Mouse (Mus musculus): ENCODE measurements around the gene Shq1. TPM values are rescaled to one million over a fixed set of nuclear protein-coding genes. Genes with fewer than 3 reads are reported as not detected.

Shq1 gene
- polyA plus RNA-seq, 1 experiment: 3.1 TPM

DNA sequence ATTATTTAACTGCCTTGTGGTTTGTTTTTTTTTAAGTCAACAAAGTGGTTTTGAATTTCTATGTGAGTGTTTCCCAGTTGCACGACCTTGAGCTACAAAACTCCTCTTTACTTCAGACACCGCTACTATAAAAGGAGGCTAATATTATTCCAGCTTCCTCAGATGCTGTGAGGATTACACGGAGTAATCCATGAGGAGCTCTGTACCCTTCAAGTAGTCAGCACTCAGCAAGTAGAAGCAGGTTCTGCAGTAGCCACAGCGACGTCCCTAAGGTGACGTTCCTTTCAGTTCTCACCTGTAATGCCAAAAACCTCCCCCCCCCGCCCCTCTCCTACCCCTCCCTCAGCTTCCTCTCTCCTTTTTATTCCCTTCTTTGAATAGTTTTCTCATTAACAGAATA is 444 bp upstream of the Shq1 start:
- H3K4me1 ChIP-seq (ENCODE audit: control insufficient read depth, insufficient read depth, insufficient read length): no peaks in the 10 kb centered on the region
- H3K4me3 ChIP-seq (ENCODE audit: extremely low read depth, insufficient read depth, insufficient read length): no peak overlapping the region
- H3K27ac ChIP-seq (ENCODE audit: insufficient read depth, low read length): no peak overlapping the region
- no peaks in the 10 kb centered on the region for H3K36me3 ChIP-seq (ENCODE audit: control insufficient read depth, insufficient read depth, low read length)
- 7% methylated on average over 7 of the region's 7 CpGs for WGBS
- no peak for DNase-seq (ENCODE audit: low read depth in 1 of 2, low spot score in 2 of 2)
- H3K27me3 ChIP-seq (ENCODE audit: control insufficient read depth, insufficient read depth, low read length): no peaks in the 10 kb centered on the region
- TF ChIP-seq POLR2A (IDR thresholded peaks at IDR 0.05; ENCODE audit: low read depth, low read length) (no peak), CTCF (IDR thresholded peaks at IDR 0.05; ENCODE audit: extremely low read depth, insufficient read depth, insufficient read length, insufficient replicate concordance) (no peak)

DNA sequence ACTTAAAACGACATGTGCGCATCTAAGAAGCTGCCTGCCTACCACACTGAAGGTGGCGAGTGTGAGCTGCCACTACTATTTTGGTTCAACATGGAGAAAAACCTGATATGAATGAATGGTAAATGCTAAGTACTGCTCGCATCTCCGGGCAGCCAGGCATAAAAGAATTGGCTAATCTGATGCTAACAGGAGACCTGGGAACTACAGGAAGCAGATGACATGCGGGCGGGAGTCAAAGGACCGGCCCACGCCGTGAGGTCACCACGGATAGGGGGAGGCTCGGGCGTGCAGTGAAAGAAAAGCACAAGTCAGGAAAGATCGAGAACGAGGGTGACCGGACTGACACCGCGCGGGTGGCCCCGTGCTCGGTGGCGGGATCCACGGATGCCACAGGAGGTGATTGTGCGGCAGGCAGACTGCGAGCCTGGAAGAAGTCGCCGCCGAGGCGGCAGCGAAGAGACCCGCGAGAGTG is 551 bp downstream of the Shq1 start:
- H3K27ac ChIP-seq (ENCODE audit: insufficient read depth, low read length): peak overlapping the region; percentile 20; the same call in 1 of the 2 replicates
- H3K4me1 ChIP-seq (ENCODE audit: control insufficient read depth, insufficient read depth, insufficient read length): no peaks in the 10 kb centered on the region
- no peaks in the 10 kb centered on the region for H3K36me3 ChIP-seq (ENCODE audit: control insufficient read depth, insufficient read depth, low read length)
- no peaks in the 10 kb centered on the region for H3K27me3 ChIP-seq (ENCODE audit: control insufficient read depth, insufficient read depth, low read length)
- peak; percentile 4 to 20 for DNase-seq (ENCODE audit: low read depth in 1 of 2, low spot score in 2 of 2)
- 1% methylated on average over 32 of the region's 32 CpGs for WGBS
- H3K4me3 ChIP-seq (ENCODE audit: extremely low read depth, insufficient read depth, insufficient read length): peak overlapping the region; percentile 86
- TF ChIP-seq POLR2A (IDR thresholded peaks at IDR 0.05; ENCODE audit: low read depth, low read length) (no peak), CTCF (IDR thresholded peaks at IDR 0.05; ENCODE audit: extremely low read depth, insufficient read depth, insufficient read length, insufficient replicate concordance) (no peak)

DNA sequence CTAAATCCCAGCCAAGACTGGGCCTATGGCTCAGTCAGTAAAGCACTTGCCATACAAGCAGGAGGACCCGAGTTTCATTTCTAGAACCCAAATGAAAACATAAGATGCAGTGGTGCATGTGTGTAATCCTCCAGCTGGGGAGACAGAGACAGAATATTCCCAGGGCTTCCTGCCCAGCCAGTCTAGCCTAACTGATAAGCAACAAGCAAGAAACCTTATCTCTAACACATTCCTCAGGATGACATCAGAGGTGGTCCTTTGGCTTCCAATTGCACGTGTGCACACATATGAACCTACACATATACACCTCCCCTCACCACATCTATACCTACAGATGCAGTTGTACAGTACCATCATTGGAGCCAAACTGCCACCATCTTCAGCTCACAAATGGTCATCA is 2.1 kb downstream of the Shq1 start:
- peaks cover 2% of the 10 kb centered on the region; the same call in 1 of the 2 replicates for H3K36me3 ChIP-seq (ENCODE audit: control insufficient read depth, insufficient read depth, low read length)
- DNase-seq (ENCODE audit: low read depth in 1 of 2, low spot score in 2 of 2): no peak
- no peaks in the 10 kb centered on the region for H3K4me1 ChIP-seq (ENCODE audit: control insufficient read depth, insufficient read depth, insufficient read length)
- H3K27me3 ChIP-seq (ENCODE audit: control insufficient read depth, insufficient read depth, low read length): no peaks in the 10 kb centered on the region
- H3K27ac ChIP-seq (ENCODE audit: insufficient read depth, low read length): no peak overlapping the region
- no peak overlapping the region for H3K4me3 ChIP-seq (ENCODE audit: extremely low read depth, insufficient read depth, insufficient read length)
- WGBS: 82% methylated on average over 2 of the region's 2 CpGs
- TF ChIP-seq CTCF (IDR thresholded peaks at IDR 0.05; ENCODE audit: extremely low read depth, insufficient read depth, insufficient read length, insufficient replicate concordance): no peak
- no peak for TF ChIP-seq POLR2A (IDR thresholded peaks at IDR 0.05; ENCODE audit: low read depth, low read length)

DNA sequence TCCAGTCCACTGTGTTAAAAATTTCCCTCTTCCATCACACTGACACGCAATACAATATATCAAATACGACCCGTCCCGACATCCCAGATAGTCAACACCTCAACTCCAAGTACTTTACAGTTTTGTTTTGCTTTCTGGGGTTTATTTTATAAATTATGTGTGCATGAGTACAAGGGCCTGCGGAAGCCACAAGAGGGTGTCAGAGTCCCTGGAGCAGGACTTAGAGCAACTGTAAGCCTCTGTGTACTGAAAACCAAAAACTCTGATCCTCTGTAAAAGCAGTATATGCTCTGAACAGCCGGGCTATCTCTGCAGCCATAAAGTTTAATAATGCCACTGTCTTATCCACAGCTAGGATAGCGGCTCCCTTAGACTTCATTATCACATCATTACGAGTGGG is 3.3 kb downstream of the Shq1 start:
- Histone ChIP-seq H3K4me3 (ENCODE audit: extremely low read depth, insufficient read depth, insufficient read length) (no peak overlapping the region), H3K36me3 (ENCODE audit: control insufficient read depth, insufficient read depth, low read length) (peaks cover 8% of the 10 kb centered on the region; the same call in 1 of the 2 replicates), H3K4me1 (ENCODE audit: control insufficient read depth, insufficient read depth, insufficient read length) (no peaks in the 10 kb centered on the region), H3K27me3 (ENCODE audit: control insufficient read depth, insufficient read depth, low read length) (no peaks in the 10 kb centered on the region), H3K27ac (ENCODE audit: insufficient read depth, low read length) (no peak overlapping the region)
- DNase-seq (ENCODE audit: low read depth in 1 of 2, low spot score in 2 of 2): no peak
- TF ChIP-seq CTCF (IDR thresholded peaks at IDR 0.05; ENCODE audit: extremely low read depth, insufficient read depth, insufficient read length, insufficient replicate concordance) (no peak), POLR2A (IDR thresholded peaks at IDR 0.05; ENCODE audit: low read depth, low read length) (no peak)
- 94% methylated on average over 8 of the region's 8 CpGs for WGBS

DNA sequence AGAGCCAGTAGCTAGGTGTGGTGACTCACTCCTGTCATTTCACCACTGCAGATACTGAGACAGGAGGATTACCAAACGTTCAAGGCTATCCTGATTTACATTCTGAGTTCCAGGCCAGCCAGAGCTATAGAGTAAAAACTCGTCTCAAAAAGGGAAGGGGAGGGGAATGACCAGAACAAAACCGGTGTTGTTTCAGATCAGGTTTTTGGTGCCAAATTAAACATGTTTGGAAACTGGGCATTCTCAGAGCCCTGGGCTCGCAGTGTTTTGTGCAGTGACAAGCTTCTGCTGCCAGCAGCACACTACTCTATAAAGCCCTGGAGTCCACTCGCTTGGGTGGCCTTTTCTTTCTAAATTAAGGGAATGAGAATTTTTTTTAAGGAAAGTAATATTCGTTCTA is 8.7 kb downstream of the Shq1 start:
- no peak for DNase-seq (ENCODE audit: low read depth in 1 of 2, low spot score in 2 of 2)
- 87% methylated on average over 6 of the region's 6 CpGs for WGBS

DNA sequence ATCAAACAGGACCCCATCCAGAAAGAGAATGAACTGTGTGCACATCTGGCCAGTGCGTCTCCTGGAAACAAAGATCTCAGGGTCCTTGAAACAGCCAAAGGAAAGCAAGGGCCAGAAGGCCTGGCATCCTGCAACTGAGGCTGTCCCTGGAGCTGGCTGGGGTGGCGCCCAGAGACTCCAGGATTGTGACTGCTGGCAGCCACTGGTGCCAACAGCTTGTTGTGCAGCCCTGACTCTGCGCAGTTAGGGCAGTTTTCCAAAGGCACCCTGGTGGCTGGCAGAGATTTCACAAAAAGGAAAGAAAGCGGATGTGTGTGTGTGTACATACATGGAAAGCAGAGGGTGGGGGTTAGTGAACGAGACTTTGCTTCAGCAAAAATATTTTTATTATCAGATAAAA is 10.6 kb downstream of the Shq1 start:
- WGBS: 92% methylated on average over 5 of the region's 5 CpGs
- no peak for TF ChIP-seq CTCF (IDR thresholded peaks at IDR 0.05; ENCODE audit: extremely low read depth, insufficient read depth, insufficient read length, insufficient replicate concordance)
- TF ChIP-seq POLR2A (IDR thresholded peaks at IDR 0.05; ENCODE audit: low read depth, low read length): no peak
- H3K27ac ChIP-seq (ENCODE audit: insufficient read depth, low read length): no peak overlapping the region
- no peaks in the 10 kb centered on the region for H3K27me3 ChIP-seq (ENCODE audit: control insufficient read depth, insufficient read depth, low read length)
- H3K4me1 ChIP-seq (ENCODE audit: control insufficient read depth, insufficient read depth, insufficient read length): no peaks in the 10 kb centered on the region
- no peak overlapping the region for H3K4me3 ChIP-seq (ENCODE audit: extremely low read depth, insufficient read depth, insufficient read length)
- H3K36me3 ChIP-seq (ENCODE audit: control insufficient read depth, insufficient read depth, low read length): peaks cover 10% of the 10 kb centered on the region; the same call in 1 of the 2 replicates
- no peak for DNase-seq (ENCODE audit: low read depth in 1 of 2, low spot score in 2 of 2)

More for the DNA sequence above, 8.7 kb downstream of the Shq1 start:
- no peak for TF ChIP-seq CTCF (IDR thresholded peaks at IDR 0.05; ENCODE audit: extremely low read depth, insufficient read depth, insufficient read length, insufficient replicate concordance)
- no peak for TF ChIP-seq POLR2A (IDR thresholded peaks at IDR 0.05; ENCODE audit: low read depth, low read length)
- H3K36me3 ChIP-seq (ENCODE audit: control insufficient read depth, insufficient read depth, low read length): peaks cover 10% of the 10 kb centered on the region; the same call in 1 of the 2 replicates
- H3K4me1 ChIP-seq (ENCODE audit: control insufficient read depth, insufficient read depth, insufficient read length): no peaks in the 10 kb centered on the region
- H3K27ac ChIP-seq (ENCODE audit: insufficient read depth, low read length): no peak overlapping the region
- H3K4me3 ChIP-seq (ENCODE audit: extremely low read depth, insufficient read depth, insufficient read length): no peak overlapping the region
- H3K27me3 ChIP-seq (ENCODE audit: control insufficient read depth, insufficient read depth, low read length): no peaks in the 10 kb centered on the region

DNA sequence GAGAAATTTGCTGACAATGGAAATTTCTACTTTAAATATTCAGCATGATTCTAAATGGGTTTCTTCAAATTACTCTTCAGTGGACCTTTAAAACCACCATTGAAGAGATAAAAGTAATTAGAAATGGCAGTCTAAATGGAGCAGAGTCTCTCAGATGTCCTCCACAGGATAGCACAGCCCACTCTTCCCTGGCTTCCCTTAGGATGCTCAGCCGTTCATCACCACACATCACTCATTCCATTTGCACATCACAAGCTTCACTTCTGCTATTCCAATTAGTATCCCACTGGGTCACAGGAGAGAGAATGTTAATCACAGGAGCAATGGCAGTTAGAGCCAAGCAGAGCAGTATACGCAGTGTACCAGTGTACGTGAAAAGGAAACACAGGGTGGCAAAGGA is 18.4 kb downstream of the Shq1 start:
- WGBS: 96% methylated on average over 3 of the region's 3 CpGs
- Histone ChIP-seq H3K27me3 (ENCODE audit: control insufficient read depth, insufficient read depth, low read length) (no peaks in the 10 kb centered on the region), H3K4me3 (ENCODE audit: extremely low read depth, insufficient read depth, insufficient read length) (no peak overlapping the region), H3K36me3 (ENCODE audit: control insufficient read depth, insufficient read depth, low read length) (peaks cover 5% of the 10 kb centered on the region), H3K27ac (ENCODE audit: insufficient read depth, low read length) (no peak overlapping the region), H3K4me1 (ENCODE audit: control insufficient read depth, insufficient read depth, insufficient read length) (no peaks in the 10 kb centered on the region)
- TF ChIP-seq POLR2A (IDR thresholded peaks at IDR 0.05; ENCODE audit: low read depth, low read length) (no peak), CTCF (IDR thresholded peaks at IDR 0.05; ENCODE audit: extremely low read depth, insufficient read depth, insufficient read length, insufficient replicate concordance) (no peak)
- DNase-seq (ENCODE audit: low read depth in 1 of 2, low spot score in 2 of 2): no peak

Data from spleen, adult 2 months (tissue).